Mouse (Mus musculus): ENCODE measurements around the gene Lrrn2.

The Lrrn2 gene

DNA sequence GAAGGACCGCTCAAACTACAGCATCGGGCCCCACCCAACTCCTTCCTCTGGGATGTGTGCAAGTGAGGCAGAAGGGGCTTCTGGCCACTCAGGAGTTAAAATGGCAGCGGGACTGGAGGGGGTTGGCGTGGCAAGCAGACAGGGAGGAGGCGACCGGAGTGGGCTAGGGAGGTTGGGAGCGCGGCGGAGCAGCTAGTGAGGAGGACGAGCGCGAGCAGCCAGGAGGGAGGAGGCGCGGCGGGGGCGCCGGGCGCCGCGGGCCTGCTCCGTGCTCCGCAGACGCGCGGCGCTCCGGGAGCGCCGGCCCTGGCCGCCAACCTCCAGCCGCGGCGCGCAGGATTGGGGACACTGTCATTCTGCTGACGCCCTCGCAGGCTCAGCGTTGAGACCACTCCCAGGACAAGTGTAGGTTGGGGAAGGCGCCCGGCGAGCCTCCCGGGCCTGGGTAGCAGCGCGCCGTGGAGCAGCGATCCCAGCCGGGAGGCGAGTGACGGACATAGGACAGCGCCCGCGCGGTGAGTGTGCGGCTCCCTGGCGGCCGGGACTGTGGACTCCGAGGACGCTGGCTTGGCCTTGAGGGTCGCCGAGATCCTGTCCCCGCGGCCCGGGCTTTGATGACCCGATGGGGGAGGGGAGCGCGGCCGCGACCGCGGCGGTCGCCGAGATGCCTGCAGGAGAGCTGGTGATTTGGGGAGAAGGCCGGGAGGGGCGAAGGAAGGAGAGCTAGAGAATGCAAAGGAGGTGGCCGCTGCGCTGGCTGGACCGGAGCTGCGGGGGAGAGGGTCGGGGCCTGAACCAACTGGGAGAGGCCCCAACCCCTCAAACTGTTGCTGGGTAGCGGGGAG is at the start of gene Lrrn2:
TSS of gene Lrrn2 (plus strand) at position 113 of the 845 bp plus-strand sequence.
- peak; percentile 75 for ATAC-seq (ENCODE audit: low TSS enrichment)

DNA sequence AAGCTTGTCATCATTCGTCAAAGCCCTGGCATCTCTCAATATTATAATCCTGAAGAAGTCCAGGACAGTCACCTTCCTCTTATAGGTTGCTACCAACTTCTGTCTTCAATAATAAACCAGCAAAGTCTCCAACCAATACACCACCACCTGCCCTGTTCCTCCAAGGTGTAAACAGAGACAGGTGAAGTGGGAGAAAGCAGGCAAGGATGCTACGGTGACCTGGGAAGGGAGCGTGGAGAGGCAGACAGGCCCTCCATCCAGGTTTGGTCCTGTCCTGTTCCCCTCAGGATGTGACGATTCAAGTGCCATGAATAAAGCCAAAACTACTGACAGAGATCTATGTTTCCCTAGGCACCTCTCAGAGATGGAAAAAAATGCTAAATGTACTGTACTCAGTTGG is 48.1 kb upstream of the Lrrn2 start:
- ATAC-seq (ENCODE audit: low TSS enrichment), result no peak

DNA sequence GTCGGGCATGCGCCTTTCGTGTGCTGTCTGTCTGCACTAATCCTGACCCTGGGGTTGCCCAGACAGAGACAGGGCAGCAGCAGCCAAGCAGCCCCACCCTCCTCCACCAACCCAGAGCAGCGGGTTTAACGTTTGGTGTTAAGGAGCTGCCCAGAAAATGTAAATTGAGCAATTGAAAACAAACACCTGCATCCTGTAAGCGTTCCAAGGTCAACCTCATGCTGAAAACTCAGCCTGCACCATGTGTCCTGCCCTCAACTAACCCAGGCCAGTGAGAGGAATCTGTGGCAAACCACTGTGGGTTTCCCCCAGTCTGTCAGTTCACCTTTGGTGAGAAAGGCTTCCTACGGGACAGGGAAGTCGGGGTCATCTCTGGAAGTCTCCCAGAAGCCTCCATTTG is 46.0 kb upstream of the Lrrn2 start:
- ATAC-seq (ENCODE audit: low TSS enrichment), result no peak

DNA sequence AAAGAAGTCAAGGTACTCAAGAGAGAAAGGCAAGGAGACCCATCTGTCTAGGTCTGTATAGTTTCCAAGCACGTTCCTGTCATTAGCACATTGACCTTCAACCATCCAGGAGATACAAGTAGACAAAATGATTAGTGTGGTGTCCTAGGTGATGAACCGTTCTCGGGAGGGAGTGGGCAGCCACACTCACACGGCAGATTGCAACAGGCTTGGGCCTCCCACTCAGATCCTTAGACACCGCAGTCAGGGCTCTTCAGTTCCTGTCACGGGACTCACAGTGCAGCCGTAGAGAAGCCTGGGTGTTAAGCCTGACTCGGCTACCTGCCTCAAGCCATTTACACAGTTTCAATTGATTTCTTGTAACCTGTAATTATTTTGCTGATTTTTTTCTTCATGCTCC is 43.2 kb upstream of the Lrrn2 start:
- ATAC-seq (ENCODE audit: low TSS enrichment), result peak; percentile 64; the same call in 1 of the 2 replicates

DNA sequence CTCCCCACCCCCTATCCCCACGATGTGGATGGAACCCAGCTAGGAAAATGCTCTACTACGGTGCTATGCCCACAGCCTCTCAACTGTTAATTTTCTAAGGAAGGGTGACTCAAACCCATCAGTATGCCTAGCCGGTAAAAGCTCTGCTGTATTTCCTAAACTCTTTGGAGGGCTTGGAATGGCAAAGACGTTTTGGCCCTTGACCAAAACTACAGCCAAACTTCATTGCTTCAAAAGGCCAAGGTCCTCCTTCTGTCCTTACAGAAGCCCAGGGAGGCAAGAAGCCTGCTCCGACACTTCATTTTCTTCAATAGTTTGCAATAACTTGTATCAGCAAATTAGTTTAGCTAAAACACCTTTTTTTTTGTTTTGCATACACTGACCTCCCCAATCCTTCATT is 42.4 kb upstream of the Lrrn2 start:
- ATAC-seq (ENCODE audit: low TSS enrichment), result no peak

DNA sequence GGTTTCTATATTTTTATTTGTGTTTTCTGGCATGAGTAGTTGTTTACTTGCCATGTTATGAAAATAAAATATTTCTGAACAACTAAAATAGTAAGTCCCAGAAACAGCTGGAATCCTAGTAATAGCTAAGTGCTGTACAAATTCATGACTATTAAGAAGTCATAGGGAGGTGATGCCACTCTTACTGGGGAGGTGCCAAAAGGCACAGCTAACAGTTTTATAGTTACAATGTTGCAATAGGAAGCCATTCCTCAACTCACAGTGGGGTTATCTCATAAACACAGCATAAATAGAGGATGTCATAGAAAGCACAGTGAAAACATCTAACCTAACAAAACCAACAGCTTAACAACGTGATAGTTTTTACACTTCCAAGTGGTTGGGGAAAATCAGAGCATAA is 41.7 kb upstream of the Lrrn2 start:
- ATAC-seq (ENCODE audit: low TSS enrichment), result no peak

DNA sequence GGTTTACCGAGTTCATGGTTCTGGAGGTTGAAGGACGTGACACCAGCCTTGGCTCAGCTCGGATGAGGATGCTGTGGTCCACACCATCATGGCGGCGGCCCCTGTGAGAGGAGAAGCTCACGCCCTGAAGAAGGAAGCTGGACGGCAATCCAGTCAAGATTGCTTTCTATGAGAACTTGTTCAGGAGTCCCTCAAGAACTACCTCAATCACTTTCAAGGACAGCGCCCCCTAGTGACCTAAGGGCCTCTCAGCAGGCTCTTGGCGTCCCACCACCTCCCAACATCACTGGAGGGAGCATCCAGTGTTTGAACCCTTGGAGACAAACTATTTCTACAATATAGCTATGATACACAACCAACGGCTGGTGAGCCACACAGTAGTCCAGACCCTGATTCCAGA is 36.5 kb upstream of the Lrrn2 start:
- ATAC-seq (ENCODE audit: low TSS enrichment), result no peak

DNA sequence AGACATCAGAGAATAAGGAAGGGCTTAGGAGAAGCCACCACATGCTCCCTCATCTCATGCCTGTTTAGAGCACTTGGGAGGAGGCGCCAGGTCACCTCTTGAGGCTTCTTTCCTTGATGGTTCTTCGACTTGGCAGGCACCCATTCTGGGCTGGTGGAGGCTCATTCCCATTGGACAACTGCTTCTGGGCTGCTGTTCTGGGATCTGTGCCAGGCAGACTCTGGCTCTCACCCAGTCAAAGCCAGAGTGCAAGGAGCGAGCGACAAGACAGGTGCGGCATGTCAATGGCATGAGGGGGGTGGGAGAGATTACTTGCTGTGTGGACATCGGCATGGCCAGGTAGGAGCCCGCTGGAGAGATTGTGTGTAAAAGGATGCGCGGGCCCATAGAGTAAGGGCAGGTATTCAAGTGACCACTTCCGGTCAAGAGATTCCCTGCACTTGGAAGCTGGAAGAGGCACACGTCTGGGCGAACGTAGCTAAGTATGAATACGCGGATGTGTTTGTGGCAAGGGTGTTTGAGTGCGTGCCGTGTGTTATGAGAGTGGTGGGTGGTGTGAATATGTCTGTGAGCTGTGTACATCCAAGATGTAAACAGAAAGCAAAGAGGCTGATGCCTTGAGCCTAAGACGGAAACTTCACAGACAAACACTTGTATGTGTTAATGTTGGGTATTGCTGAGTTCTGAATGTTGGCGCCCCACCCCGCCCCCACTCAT is 35.8 kb upstream of the Lrrn2 start:
- no peak for ATAC-seq (ENCODE audit: low TSS enrichment)

DNA sequence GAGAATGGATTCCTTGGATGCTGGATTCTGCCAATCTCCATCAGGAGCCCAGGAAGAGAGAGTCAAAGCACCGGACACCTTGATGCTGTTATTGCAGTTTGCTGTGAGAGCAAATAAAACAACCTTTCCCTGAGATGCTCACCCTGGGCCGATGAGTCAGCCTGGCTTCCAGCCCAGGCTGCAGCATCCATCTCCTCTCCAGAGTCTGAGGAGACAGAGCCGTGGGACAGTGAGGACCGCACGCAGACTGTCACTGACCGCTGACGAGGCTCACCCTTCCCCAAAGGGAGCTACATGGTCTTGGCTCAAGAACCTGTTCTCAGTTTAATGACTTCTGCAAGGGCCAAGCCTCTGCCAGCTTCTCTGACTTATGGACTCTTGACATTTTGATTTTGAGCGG is 34.3 kb upstream of the Lrrn2 start:
- ATAC-seq (ENCODE audit: low TSS enrichment), result peak; percentile 16; the same call in 1 of the 2 replicates

DNA sequence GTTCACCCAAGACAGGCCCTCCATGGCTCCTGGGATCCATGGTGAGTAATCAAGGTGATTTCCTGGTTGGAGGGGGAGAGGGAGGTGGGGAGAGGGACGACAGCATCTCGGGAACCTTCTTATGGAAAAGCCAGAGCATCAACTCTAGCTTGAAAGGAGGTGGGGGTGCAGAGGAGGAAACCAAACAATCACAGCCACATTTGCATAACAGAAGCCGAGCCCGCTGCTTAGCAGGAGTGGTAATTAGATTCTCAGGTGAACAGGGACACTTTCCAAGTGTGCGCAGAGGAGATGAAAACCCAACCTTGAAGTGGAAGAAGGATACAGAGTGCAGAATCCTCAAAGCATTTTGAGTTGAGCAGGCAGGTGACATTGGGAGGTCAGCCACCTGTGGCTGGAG is 29.3 kb upstream of the Lrrn2 start:
- no peak for ATAC-seq (ENCODE audit: low TSS enrichment)

DNA sequence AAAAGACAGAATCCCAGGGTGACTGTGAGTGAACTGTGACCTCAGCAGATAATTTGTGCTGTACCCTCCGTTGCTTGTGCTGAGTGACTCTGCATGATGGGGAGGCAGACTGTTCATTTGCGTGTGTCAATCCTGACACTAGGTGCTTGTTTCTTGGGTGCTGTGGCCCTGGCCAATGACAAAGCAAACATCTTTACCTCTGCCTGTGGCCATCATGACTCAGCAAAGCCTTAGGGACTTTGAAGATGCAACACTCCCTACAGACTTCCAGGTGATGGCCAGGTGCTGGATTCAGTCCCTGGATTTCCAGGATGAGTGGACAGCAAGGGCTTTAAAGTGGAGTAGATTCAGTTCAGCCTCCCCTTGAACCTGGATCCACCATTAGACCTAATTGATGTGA is 28.8 kb upstream of the Lrrn2 start:
- ATAC-seq (ENCODE audit: low TSS enrichment), result no peak

DNA sequence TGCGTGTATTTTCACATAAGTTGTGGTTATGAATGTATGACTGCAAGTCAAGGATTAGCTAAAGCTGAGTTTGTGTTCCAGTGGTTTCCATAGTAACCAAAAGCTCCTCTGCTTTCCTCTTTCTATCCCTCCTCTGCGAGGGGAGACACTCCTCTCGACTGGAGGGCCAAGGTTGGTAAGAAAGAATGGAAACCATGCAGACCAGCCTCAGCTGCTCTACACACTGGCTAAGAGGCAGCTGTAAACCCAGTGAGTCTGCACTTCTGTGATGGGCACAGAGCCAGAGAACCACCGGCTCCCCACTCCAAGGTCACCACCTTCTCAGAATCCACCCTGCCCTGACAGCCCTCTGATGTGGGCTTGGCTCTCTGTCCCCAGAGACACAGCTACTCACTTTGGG is 28.3 kb upstream of the Lrrn2 start:
- peak; percentile 62; the same call in 1 of the 2 replicates for ATAC-seq (ENCODE audit: low TSS enrichment)

DNA sequence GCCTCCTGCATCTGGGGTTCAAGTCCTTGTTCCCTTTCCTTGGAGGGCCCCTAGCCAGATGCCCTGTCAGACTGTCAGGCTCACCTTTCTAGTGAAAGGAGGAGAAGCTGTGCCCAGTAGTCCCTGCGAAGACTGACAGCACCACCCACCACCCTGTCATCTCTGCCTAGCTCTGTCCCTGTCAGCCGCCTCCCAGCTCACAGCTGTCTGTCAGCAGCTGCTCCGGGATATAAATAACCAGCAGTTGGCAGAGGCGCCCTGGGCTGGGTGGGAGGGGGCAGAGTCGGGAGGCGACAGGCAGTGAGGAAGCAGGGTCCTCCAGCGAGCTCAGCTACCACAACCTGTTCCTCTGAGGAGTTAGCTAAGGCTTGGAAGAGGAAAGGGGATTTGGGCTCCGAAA is 26.8 kb upstream of the Lrrn2 start:
- ATAC-seq (ENCODE audit: low TSS enrichment), result peak; percentile 75

DNA sequence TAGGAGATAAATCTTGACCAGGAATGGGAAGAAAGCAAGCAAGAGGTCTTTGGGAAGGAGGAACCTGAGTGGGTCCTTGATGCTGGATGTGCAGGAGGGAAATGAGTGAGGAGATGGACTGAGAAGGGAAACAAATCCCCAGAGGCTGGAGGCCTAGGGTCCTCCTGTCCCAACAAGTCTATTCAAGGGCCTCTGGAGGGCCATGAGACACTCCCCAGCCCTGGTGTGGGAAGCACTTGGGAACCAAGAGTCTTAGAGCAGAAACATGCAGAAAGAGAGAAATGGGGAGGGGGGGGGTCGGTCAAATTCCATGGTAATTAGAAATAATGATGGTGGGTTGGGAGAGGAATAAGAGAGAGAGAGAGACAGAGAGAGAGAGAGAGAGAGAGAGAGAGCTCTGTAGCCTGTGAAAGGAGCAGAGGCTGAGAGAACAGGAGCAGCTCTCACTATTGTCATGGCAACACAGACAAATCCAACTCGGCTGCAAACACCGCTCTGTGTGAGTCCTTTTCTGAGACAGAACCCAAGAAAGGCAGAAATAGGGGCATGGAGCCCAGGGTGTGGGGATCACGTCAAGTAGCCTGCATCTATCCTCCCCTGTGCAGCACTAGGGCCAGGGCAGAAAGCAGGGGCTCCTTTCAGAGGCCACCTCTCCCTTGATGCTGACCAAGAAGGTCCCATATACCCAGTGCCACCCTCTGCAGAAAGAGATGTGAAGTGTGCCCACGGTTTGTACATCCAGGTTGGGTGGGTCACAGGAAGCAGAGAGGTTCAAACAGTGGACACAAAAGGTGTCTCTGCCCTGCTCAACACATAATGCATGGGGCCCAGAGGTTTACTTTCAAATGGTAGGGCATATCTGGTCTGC is 21.3 kb upstream of the Lrrn2 start:
- peak; percentile 91 for ATAC-seq (ENCODE audit: low TSS enrichment)

DNA sequence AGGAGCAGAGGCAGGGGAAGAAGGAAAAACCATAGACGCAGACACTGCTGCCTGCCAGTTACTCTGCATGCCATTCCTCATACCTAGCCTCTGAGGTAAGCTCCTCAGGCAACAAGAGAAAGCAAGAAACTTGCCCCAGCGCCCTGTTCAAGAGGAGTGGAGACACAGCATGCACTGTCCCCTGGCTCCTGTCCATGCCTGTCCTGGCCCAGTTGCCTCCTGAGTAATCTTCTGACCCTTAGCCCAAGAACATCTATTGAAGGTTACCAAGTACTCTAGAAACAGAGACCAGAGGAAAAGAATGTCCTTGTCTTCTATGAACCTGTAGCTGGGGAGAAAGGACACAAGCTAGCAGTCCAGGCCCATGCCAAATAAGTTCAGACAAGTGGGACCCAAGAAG is 15.9 kb upstream of the Lrrn2 start:
- ATAC-seq (ENCODE audit: low TSS enrichment), result no peak

DNA sequence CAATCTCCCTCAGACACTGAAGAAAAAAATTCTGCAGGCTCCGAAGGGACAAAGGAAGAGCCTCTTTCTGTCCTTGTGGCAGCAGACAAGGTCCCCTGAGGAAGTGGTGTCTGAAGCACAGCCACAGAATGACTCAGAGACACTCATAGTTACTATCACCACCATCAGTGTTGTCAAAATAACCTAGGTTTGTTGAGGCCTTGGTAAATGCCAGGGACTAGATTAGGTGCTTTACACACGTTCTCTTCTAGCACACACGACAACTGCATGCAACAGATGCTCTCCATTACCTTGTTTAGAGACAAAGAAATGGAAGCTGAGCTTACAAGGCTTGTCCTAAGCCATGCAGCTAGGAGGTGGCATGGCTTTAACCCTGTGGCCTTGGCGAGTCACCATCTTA is 14.5 kb upstream of the Lrrn2 start:
- no peak for ATAC-seq (ENCODE audit: low TSS enrichment)

DNA sequence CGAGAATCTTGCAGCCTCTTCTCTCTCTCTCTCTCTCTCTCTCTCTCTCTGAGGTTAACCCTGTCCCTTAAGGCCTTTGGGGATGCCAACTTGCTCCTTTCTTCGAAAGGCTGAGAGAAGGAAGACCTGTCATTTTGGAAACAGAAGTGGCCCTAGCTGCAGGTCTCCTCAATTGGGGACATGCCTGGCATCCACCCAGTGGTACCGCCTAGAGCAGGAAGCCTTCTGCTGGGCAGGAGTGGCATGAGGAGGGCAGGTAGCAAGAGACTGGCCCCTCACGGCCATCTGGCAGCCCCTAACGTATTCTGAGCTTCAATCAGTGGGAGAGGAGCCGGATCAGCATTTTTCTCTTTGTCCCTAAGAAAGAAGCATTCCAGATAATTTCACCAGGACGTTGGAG is 9.7 kb upstream of the Lrrn2 start:
- no peak for ATAC-seq (ENCODE audit: low TSS enrichment)

DNA sequence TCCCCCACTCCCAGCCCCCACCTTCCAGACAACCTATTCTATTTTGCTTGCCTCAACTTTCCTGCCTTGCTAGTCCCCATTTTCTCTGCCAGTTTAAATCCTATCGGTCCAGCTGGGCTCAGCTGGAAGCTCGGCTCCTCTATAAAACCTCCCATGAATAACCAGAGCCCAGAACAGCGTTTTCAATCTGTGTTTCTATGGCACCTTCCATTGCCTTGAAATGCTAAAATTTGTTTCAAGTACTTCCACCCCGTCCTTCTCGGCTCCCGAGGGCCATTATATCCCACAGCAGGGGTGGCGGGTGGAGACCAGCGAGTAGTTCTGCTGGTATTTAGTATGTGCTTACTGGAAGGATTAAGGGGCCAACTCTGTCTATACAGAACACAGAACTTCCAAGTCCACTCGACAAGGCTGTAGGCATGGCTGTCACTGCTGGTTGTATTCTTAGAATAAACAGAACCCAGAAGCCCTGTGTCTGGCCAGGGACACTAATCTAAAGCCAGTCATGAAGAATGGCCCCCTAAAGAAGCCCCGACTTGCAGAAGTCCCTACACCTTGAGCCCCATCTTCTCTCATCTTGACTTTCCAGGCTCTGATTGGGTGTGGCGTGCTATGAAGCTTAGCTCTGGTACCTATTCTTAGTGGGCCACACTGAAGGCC is 992 bp upstream of the Lrrn2 start:
- ATAC-seq (ENCODE audit: low TSS enrichment), result no peak

DNA sequence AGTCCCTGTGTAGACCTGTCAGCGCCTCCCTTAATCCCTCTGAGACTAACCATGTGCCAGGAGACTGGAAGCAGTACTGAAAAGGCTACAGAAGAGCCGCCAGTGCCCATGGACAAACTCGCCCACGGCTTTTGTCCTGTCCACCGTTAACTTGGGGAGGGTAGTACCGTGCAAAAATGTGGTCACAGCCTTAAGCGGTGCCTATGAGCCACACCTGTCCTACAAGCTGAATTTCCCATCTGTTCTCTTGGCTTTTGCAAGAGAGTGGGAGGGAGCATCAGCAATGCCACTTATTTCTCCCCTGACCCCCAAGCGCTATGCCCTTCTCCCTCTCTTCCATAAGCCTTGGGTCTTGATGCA is 292 bp upstream of the Lrrn2 start:
- ATAC-seq (ENCODE audit: low TSS enrichment), result no peak

DNA sequence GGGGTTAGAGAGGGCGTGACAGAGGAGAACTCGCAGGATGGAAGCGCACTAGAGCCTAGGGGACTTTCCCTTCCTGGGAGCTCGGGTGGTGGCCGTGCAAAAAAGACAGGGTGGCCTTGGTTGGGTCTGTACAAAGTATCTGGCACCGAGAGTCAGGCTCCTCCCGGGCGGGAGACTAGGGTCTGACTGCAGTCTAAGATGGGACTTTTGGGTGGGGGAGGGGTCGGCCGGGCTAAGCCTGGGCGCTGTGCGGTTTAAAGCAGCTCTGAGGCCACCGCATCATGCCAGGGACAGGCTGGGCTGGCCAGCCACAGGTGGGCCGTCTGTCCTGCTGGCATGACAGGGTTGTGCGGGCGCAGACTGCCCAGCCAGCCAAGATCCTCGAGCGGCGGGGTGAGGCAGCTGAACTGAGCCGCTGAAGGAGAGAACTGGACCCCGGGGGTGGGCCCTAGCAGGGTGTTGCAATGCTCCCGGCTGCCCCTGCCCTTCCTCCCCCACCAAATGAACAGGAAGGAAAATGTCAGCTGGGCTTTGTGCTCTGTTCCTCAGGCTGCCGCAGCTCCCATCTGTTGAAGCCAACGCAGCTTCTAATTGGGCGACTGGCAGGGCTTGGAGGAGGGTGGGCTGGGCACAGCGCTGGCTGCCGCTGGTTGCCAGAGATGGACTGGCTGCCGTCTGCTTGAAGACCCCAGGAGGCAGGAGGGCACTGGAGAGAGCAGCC is 1.1 kb downstream of the Lrrn2 start:
- ATAC-seq (ENCODE audit: low TSS enrichment), result peak; percentile 57

DNA sequence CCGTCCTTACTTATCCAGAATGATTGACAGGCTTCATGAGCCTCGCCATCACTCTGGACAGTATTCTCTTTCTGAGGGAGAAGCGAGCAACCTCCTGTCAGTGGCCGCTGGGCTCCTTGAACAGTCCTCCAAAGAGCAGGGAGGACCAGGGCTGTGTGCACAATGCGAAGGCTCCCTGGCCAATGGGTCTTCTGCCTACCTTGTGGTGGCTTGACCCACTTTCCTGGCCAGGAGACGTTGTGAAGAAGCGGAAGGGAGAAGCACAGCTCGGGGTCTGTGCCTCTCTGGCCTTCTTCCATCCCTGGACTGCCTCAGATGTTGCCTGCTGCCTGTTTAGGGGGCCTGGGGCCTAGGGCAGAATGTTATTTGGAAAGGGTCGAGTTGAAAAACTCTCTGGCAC is 1.8 kb downstream of the Lrrn2 start:
- ATAC-seq (ENCODE audit: low TSS enrichment), result no peak
